Mouse (Mus musculus) forebrain, postnatal 0 days (tissue): ENCODE data around the gene Trappc1. TPM values are rescaled to one million over a fixed set of nuclear protein-coding genes. Genes with fewer than 3 reads are reported as not detected.

Experiments
- ATAC-seq: fragments of 200-750 bp; cut with Nextera tagmentation; 2 replicates; pipeline ENCODE4 v1.8.0; 2017; ENCODE audit warnings: mild to moderate bottlenecking, moderate library complexity
- DNase-seq: peaks from one replicate; pipeline ENCODE4 v3.0.0-alpha.2; 2015
- H3K27ac ChIP-seq: fragments of 300-500 bp; sonication (generic); 2 replicates; pipeline ENCODE4 v1.5.1; 2014; ENCODE audit warnings: low read depth, mild to moderate bottlenecking, antibody characterized with exemption, low read length, moderate library complexity, mixed read lengths
- H3K27me3 ChIP-seq: fragments of 300-500 bp; sonication (generic); 2 replicates; pipeline ENCODE4 v1.6.1; 2014; ENCODE audit warnings: mild to moderate bottlenecking, low read length, mixed read lengths; ENCODE audit not compliant: insufficient read depth
- H3K36me3 ChIP-seq: fragments of 300-500 bp; sonication (generic); 2 replicates; pipeline ENCODE4 v1.6.1; 2014; ENCODE audit warnings: mild to moderate bottlenecking, moderate library complexity; ENCODE audit not compliant: insufficient read depth
- H3K4me1 ChIP-seq: fragments of 300-500 bp; sonication (generic); 2 replicates; pipeline ENCODE4 v1.6.1; 2014; ENCODE audit warnings: antibody characterized with exemption; ENCODE audit not compliant: insufficient read depth
- H3K4me2 ChIP-seq: fragments of 300-500 bp; sonication (generic); 2 replicates; pipeline ENCODE4 v1.6.1; 2014; ENCODE audit warnings: low read depth, mild to moderate bottlenecking, moderate library complexity
- H3K4me3 ChIP-seq: fragments of 300-500 bp; sonication (generic); 2 replicates; pipeline ENCODE4 v1.5.1; 2014; ENCODE audit warnings: low read depth, low read length, mixed read lengths
- H3K9ac ChIP-seq: fragments of 300-500 bp; sonication (generic); 2 replicates; pipeline ENCODE4 v1.6.1; 2014; ENCODE audit warnings: mild to moderate bottlenecking
- H3K9me3 ChIP-seq: fragments of 300-500 bp; sonication (generic); 2 replicates; pipeline ENCODE4 v1.6.1; 2016; ENCODE audit warnings: low read length
- CTCF ChIP-seq: sonication (generic); IDR thresholded peaks from 2 replicates; pipeline ENCODE4 v1.5.1; 2016; ENCODE audit warnings: antibody characterized with exemption, control low read depth, low read depth
- WGBS: fragments of 180-500 bp; shearing (Covaris S2); extraction: QIAGEN DNeasy Blood & Tissue Kit; methylation state at CpG from one replicate; pipeline ENCODE4 v1.1.7; 2014; 5-methylcytosine and 5-hydroxymethylcytosine counted together
- polyA plus RNA-seq: library from polyadenylated mRNA; unstranded; fragments of >200 nt; fragmentation: Nextera tagmentation; extraction: Ambion mirVana; gene quantifications from 2 replicates; pipeline ENCODE4 v1.2.1, GENCODE M21; 2015
- total RNA-seq: library from RNA; depleted of rRNA; stranded (reverse); fragments of >200 nt; gene quantifications from 2 replicates; pipeline ENCODE4 v1.2.3, GENCODE M21; 2014

Gene Trappc1
- total and polyA plus RNA-seq, 2 experiments from 2014 or later: 124 to 149 TPM

- no peak for TF ChIP-seq CTCF
- ATAC-seq (peak; percentile 56), DNase-seq (peak; percentile 87)
- no peaks in the 10 kb centered on the region for H3K27me3 ChIP-seq
- H3K9ac ChIP-seq: peak overlapping the region; percentile 28; the same call in 1 of the 2 replicates
- no peak overlapping the region for H3K4me3 ChIP-seq
- H3K9me3 ChIP-seq: no peaks in the 10 kb centered on the region
- H3K36me3 ChIP-seq: peaks cover 44% of the 10 kb centered on the region
- peak overlapping the region; percentile 94 for H3K4me2 ChIP-seq
- peaks cover 19% of the 10 kb centered on the region for H3K4me1 ChIP-seq
- 3% methylated on average over 6 of the region's 6 CpGs for WGBS
- H3K27ac ChIP-seq: peak overlapping the region; percentile 100
These were observed 41.1 kb downstream of the Trappc1 start for GRCm38 (mm10) chr11:69364910-69365309.

- H3K4me2 ChIP-seq: peak overlapping the region; percentile 94
- DNase-seq (peak; percentile 18), ATAC-seq (no peak)
- no peaks in the 10 kb centered on the region for H3K27me3 ChIP-seq
- TF ChIP-seq CTCF: no peak
- H3K9me3 ChIP-seq: no peaks in the 10 kb centered on the region
- H3K27ac ChIP-seq: peak overlapping the region; percentile 100
- peak overlapping the region; percentile 88 for H3K4me3 ChIP-seq
- WGBS: 20% methylated on average over 6 of the region's 6 CpGs
- peak overlapping the region; percentile 100 for H3K9ac ChIP-seq
- H3K4me1 ChIP-seq: peaks cover 21% of the 10 kb centered on the region
- H3K36me3 ChIP-seq: peaks cover 35% of the 10 kb centered on the region
These were observed 41.9 kb downstream of the Trappc1 start for GRCm38 (mm10) chr11:69365722-69366121.

GRCm38 (mm10) chr11:69366157-69366854 is 42.5 kb downstream of the Trappc1 start:
- DNase-seq (peak; percentile 97), ATAC-seq (peak; percentile 86)
- Histone ChIP-seq H3K4me1 (peaks cover 27% of the 10 kb centered on the region), H3K9ac (peak overlapping the region; percentile 100), H3K27me3 (no peaks in the 10 kb centered on the region), H3K27ac (peak overlapping the region; percentile 100), H3K9me3 (no peaks in the 10 kb centered on the region), H3K4me3 (peak overlapping the region; percentile 88), H3K4me2 (peak overlapping the region; percentile 94), H3K36me3 (peaks cover 30% of the 10 kb centered on the region)
- peak; percentile 44; the same call in 1 of the 2 replicates for TF ChIP-seq CTCF
- 2% methylated on average over 26 of the region's 26 CpGs for whole genome bisulfite sequencing

- no peaks in the 10 kb centered on the region for H3K9me3 ChIP-seq
- TF ChIP-seq CTCF: no peak
- DNase-seq (peak; percentile 35), ATAC-seq (no peak)
- peak overlapping the region; percentile 100 for H3K9ac ChIP-seq
- peaks cover 22% of the 10 kb centered on the region for H3K36me3 ChIP-seq
- peak overlapping the region; percentile 100 for H3K27ac ChIP-seq
- WGBS: under 1% methylated on average over 22 of the region's 22 CpGs
- peak overlapping the region; percentile 94 for H3K4me2 ChIP-seq
- H3K4me1 ChIP-seq: peaks cover 34% of the 10 kb centered on the region
- peak overlapping the region; percentile 88 for H3K4me3 ChIP-seq
- H3K27me3 ChIP-seq: no peaks in the 10 kb centered on the region
These were observed 43.3 kb downstream of the Trappc1 start for GRCm38 (mm10) chr11:69366855-69367615.

GRCm38 (mm10) chr11:69367616-69368355 is 44.0 kb downstream of the Trappc1 start:
- peak overlapping the region; percentile 100 for H3K27ac ChIP-seq
- ATAC-seq (no peak), DNase-seq (no peak)
- H3K9ac ChIP-seq: peak overlapping the region; percentile 100
- TF ChIP-seq CTCF: no peak
- no peaks in the 10 kb centered on the region for H3K9me3 ChIP-seq
- H3K36me3 ChIP-seq: peaks cover 17% of the 10 kb centered on the region
- H3K4me1 ChIP-seq: peaks cover 40% of the 10 kb centered on the region
- peak overlapping the region; percentile 88 for H3K4me3 ChIP-seq
- H3K4me2 ChIP-seq: peak overlapping the region; percentile 94
- WGBS: 2% methylated on average over 22 of the region's 22 CpGs
- no peaks in the 10 kb centered on the region for H3K27me3 ChIP-seq

GRCm38 (mm10) chr11:69368356-69369214 is 44.8 kb downstream of the Trappc1 start:
- H3K4me1 ChIP-seq: peaks cover 40% of the 10 kb centered on the region
- H3K27ac ChIP-seq: peak overlapping the region; percentile 100
- H3K4me3 ChIP-seq: peak overlapping the region; percentile 88
- WGBS: under 1% methylated on average over 40 of the region's 106 CpGs
- H3K36me3 ChIP-seq: peaks cover 13% of the 10 kb centered on the region
- no peaks in the 10 kb centered on the region for H3K27me3 ChIP-seq
- ATAC-seq (no peak), DNase-seq (peak; percentile 32)
- peak overlapping the region; percentile 100 for H3K9ac ChIP-seq
- no peak for TF ChIP-seq CTCF
- H3K9me3 ChIP-seq: no peaks in the 10 kb centered on the region
- peak overlapping the region; percentile 94 for H3K4me2 ChIP-seq
